Mouse (Mus musculus): ENCODE data around the gene Hoxb8.

Gene Hoxb8

GRCm38 (mm10) chr11:96285771-96286738 lies 4.3 kb downstream of the Hoxb8 start, which contains the start of gene Hoxb7:
Hoxb7 (plus strand) TSS chr11:96286623.
- peak; percentile 93 to 95 for DNase-seq

- DNase-seq: peak; percentile 72 to 84
Observed at GRCm38 (mm10) chr11:96286739-96287385, 5.2 kb downstream of the Hoxb8 start.

DNA sequence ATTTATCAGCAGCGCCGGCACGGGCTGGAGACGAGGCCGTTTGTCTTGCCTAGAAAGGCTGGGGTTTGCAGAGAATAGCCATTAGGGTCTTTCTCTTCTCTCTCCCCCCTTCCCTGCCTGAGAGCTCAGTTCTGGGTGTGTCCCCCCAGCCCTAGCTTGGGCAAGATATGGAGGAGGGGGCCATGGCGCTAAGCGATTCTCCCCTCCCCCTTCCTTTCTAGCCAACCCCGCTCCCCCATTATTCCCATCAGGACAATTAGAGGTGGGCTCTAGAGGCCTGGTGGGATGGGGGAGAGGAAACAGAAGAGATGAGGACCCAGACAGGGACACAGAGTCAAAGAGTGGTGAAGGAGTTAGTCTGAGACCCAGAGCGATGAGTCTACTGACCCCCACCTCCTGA lies 5.7 kb downstream of the Hoxb8 start:
- no peak for DNase-seq

GRCm38 (mm10) chr11:96288455-96289221 lies 6.9 kb downstream of the Hoxb8 start:
- DNase-seq: no peak

DNA sequence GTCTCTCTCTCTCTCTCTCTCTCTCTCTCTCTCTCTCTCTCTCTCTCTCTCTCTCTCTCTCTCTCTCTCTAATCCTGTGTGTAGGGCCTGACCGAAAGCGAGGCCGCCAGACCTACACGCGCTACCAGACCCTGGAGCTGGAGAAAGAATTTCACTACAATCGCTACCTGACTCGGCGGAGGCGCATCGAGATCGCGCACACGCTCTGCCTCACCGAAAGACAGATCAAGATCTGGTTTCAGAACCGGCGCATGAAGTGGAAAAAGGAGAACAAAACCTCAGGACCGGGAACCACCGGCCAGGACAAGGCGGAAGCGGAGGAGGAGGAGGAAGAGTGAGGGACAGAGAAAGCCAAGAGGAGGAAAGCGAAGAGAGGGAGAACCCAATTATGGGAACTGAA lies 7.6 kb downstream of the Hoxb8 start:
- DNase-seq: peak in 1 of 2 experiments; percentile 67

- DNase-seq: no peak
Observed at GRCm38 (mm10) chr11:96289837-96290236, 8.1 kb downstream of the Hoxb8 start.

DNA sequence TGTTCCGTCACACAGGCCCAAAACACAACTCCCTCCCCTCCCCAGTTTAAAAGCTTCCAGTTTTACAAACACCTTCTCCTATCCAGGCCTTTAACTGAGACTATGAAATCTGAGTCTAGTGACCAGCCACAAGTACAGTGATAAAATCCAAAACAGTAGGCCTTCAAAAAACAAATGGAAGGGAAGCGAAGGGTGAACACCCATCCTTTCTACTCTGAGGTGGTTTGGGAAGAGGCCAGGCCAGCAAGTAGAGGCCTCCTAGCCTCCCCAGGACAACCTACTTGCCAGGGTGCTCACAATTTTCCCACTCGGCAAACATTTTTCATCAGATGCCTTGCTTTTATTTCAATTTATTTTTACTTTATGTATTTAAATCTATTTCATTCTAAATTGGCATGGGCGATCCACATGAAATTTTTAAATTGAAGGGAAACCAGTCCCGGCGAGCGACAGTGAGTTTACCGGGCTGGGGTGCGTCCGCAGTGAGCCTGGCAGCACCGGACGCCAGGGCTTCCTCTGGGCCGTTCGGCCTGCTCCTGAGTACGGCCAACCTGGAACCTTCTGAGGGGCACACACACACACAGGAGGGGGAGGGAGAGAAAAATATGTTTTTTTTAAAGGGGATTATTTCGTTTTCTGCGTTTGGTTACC lies 9.1 kb downstream of the Hoxb8 start:
- no peak for DNase-seq

DNA sequence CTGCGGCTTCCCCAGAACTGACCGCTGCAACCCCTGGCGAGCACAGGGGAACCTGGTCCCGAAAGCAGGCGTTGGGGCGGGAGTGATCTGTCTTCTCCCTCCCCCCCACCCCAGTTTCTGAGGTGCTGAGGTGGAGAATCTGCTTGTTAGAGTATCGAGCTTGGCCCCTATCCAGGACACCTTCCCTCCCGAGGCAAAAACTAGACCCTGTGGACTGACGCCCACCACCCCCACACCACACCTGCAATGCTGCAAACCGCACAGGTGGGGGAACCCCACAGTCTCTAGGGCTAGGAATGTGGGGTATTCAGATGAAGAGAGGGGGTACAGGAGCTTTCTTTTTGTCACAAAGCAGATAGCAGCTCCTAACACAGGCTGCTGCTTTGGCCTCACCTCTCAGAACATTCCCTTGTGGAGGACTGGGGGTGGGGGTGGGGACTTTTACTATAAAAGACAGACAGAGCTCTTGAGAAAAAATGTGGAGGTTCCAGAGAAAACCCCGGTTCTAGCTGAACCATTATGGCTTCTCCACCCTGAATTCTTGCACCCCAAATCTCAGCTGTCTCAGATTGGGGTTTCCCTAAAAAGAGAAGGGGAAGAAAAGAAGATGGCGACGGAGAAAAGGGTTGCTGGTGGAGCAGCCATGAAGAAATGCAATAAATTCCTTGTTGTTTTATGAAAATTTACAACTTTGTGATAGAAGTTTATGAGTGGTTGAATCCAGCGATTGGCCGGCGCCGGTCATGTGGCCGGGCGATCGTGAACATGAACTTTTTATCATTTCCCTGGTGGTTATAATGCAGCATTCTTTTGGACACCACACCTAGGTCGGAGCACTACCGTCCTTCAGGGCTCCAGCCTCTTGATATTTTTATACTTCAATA lies 10.2 kb downstream of the Hoxb8 start, which contains the start of gene Hoxb6:
TSS of gene Hoxb6 (plus strand) at position 796 of the 884 bp plus-strand sequence.
- DNase-seq: peak; percentile 86 to 92

DNA sequence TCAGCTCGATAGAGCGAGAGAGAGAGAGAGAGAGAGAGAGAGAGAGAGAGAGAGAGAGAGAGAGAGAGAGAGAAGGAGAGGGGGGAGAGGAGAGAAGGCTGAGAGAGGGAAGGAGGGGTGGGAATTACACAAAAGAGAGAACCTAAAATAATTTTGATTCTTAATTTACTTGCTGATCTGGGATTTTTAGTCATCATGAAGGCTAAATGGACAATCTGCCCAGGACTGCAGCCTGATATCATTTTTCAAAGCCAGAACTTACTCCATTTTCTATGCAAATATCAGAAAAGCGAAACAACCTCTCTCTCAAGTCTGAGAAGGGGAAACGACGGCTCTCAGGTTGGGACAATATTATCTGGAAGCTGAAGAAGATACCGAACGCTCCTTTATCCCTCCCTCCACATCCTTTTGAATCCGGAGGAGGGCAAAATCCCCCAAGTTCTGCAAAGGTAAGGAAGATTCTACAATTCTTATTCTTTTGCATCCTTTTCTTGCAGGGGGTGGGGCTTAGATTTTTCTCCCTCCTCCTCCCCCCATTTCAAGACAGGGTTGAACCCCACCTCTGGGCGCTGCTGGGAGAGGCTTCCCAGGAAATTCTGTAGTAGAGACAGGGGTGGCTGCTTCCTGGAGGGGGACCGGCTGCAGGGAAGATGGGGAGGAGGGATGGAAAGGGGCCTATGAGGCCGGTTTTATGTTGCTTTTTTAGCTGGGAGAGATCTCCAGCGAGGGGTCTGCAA lies 11.0 kb downstream of the Hoxb8 start:
- DNase-seq: peak; percentile 52 to 66

DNA sequence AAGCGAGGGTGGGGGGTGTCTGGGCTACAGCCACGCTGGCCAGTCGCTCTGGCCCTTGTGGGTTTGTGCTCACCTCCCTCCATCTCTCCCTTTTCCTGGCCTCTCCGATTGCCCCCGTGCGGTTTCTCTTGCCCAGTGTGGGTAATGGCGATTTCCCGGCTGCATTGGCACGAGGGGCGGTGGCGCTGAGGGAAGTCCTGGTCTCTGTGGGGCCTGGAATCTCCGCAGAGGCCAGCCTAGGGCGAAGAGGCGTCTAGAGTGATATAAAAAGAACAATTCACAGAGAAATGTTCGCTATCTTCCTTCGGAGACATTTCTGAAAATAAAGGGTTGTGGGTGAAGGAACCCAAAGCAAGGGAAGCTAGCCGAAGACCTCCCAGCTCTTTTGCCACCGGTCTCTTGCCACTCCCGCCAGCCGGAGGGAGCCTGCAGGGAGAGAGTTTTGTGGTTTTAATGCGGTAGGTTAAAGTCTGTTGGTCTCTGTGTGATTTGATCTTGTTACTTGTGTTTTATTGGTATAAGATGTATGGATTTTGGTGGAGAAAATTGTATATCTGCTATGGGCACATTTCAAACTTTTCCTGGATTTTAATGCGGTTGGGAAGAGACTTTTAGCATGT lies 11.7 kb downstream of the Hoxb8 start:
- peak; percentile 55 to 68 for DNase-seq

DNA sequence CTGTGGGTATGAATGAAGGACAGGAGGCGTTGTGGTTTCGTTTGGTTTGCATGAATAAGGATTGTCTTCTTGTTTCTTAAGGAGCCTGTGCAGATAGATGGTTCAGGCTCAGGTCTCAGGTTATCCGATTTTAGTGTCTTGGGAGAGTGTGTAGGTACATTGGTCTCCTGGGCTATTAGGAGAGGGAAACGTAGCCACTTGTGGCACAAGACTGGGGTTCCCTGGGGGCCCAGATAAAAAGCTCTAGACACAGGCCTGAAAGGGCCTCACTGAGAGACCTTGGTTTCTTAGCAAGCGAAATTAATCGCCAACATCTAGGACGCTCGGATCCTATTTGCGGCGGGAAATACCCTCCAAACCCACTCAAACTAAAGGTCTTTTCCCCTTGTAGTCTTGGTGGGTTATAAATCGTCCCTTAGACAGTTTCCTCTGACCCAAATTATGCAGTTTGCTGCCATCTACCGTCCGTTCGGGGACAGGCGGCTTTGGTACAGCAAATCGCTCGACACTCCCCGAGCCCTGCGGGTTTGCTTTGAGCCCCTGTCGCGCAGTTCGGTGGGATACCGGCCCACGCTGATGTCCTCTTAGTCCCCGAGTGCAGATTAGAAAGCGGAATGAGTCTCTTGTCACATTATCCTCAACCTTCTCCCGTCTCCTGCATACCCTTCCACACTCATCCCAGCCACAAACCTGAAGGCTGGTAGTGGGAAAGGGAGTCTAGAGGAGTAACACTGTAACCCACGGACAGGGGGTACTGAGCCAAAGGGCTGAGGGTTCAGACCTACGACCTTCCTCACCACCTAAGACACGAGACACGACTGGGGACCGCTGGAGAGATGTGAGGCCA lies 12.8 kb downstream of the Hoxb8 start:
- peak; percentile 95 to 96 for DNase-seq

DNA sequence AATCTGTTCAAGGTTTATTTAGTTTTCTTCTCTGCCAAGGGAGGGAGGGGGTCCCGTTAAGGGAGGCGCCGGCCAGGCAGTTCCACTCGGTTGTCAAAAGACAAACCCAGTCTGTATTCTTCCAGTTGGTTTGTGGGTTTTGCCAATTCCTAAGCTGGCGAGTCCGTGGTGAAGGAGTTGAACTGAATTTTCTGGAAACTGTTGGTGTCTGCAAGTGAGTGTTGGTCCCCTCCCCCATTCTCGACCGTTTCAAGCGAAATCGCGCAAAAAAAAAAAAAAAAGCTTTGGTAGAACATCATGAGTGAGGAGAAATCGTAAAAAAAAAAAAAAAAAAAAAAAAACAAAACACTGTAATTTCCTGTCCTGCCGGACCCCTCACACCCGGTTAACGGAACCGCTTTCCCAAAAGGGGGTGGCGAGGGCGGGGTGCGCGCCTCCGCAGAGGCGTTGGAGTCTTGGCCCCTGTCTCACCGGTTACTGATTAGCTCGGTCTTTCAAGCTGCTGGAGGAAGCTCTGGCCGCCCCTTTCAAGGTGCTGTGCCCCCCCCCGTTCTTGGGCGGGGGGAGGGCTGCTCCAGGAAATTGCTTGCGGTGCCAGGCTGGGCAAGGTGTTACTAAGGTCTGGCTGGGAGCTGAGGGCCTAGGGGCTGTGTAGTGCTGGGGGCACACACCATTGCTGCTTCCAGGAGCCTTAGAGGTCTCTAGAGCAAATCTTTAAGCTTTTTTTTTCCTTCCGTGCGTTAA lies 13.6 kb downstream of the Hoxb8 start:
- DNase-seq: peak; percentile 80 to 88

- no peak for DNase-seq
Observed at GRCm38 (mm10) chr11:96296997-96297396, 15.3 kb downstream of the Hoxb8 start.

DNA sequence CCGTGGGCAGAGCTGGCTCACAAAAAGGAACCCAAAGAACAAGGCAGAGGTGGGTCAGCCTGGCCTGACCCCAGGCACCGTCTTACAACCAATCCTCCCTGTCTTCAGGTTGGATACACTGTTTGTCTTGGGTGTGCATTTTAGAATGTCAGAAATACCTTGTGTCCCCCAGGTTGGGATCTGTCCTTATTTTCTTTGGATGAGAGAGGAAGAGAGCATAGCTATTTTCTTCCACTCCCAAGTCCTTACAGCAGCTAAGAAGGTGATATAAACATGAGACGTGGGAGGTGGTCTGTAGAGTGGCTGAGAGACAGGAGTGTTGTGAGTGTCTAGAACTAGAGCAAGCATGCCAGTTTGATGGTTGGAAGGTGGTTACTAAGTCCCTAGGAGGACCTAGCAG lies 15.7 kb downstream of the Hoxb8 start:
- DNase-seq: no peak

- DNase-seq: no peak
Observed at GRCm38 (mm10) chr11:96297968-96298635, 16.4 kb downstream of the Hoxb8 start.

- DNase-seq: peak; percentile 89 to 94
Observed at GRCm38 (mm10) chr11:96298895-96299667, 17.4 kb downstream of the Hoxb8 start.

GRCm38 (mm10) chr11:96299781-96300180 lies 18.1 kb downstream of the Hoxb8 start:
- no peak for DNase-seq

Data from kidney, postnatal 4 days (tissue).